Mouse (Mus musculus) cerebellum, adult 2 months (tissue): ENCODE results near the gene Nnat.

ENCODE experiments used
- CTCF ChIP-seq: fragments of 200-500 bp; IDR thresholded peaks from 2 replicates; pipeline ENCODE4 v1.5.1; 2011; ENCODE audit warnings: low read depth, mild to moderate bottlenecking, control low read depth, low read length, moderate library complexity, borderline replicate concordance; ENCODE audit not compliant: insufficient read depth
- POLR2A ChIP-seq: fragments of 200-500 bp; IDR thresholded peaks from 2 replicates; pipeline ENCODE4 v1.6.1; 2011; ENCODE audit warnings: low read length, control low read depth, borderline replicate concordance; ENCODE audit not compliant: insufficient read depth

GRCm38 (mm10) chr2:157558520-157558919 lies 1.4 kb upstream of the Nnat start:
- TF ChIP-seq CTCF (peak; percentile 30; the same call in 1 of the 2 replicates), POLR2A (no peak)
